Mouse (Mus musculus) midbrain, embryonic 15.5 days (tissue): ENCODE results near the gene Phc2. TPM values are rescaled to one million over a fixed set of nuclear protein-coding genes. Genes with fewer than 3 reads are reported as not detected.
"Not testable (repeated sequence)": the region's sequence is repeated elsewhere in the genome, so short reads cannot be mapped to it uniquely, and the experiment has no call there.

Experiments
- ATAC-seq: fragments of 200-750 bp; cut with Nextera tagmentation; replicated peaks from 2 replicates; pipeline ENCODE4 v1.8.0; 2017; ENCODE audit warnings: moderate TSS enrichment
- H3K27ac ChIP-seq: fragments of 300-500 bp; sonication (generic); 2 replicates; pipeline ENCODE4 v1.5.1; 2015; ENCODE audit warnings: mild to moderate bottlenecking, inconsistent platforms
- H3K27me3 ChIP-seq: fragments of 300-500 bp; sonication (generic); replicated peaks from 2 replicates; pipeline ENCODE4 v1.6.1; 2015; ENCODE audit warnings: inconsistent platforms
- H3K36me3 ChIP-seq: fragments of 300-500 bp; sonication (generic); replicated peaks from 2 replicates; pipeline ENCODE4 v1.6.1; 2015; ENCODE audit warnings: inconsistent platforms
- H3K4me1 ChIP-seq: fragments of 300-500 bp; sonication (generic); 2 replicates; pipeline ENCODE4 v1.6.1; 2015; ENCODE audit warnings: inconsistent platforms
- H3K4me2 ChIP-seq: fragments of 300-500 bp; sonication (generic); 2 replicates; pipeline ENCODE4 v1.6.1; 2015; ENCODE audit warnings: inconsistent platforms, mild to moderate bottlenecking, moderate library complexity
- H3K4me3 ChIP-seq: fragments of 300-500 bp; sonication (generic); 2 replicates; pipeline ENCODE4 v1.5.1; 2015; ENCODE audit warnings: mild to moderate bottlenecking, inconsistent platforms
- H3K9ac ChIP-seq: fragments of 300-500 bp; sonication (generic); 2 replicates; pipeline ENCODE4 v1.6.1; 2015; ENCODE audit warnings: mild to moderate bottlenecking, inconsistent platforms
- H3K9me3 ChIP-seq: fragments of 300-500 bp; sonication (generic); 2 replicates; pipeline ENCODE4 v1.6.1; 2016; ENCODE audit warnings: inconsistent platforms
- WGBS: fragments of 180-500 bp; shearing (Covaris S2); methylation state at CpG from one replicate; pipeline ENCODE4 v1.1.7; 2015; ENCODE audit warnings: mixed read lengths; 5-methylcytosine and 5-hydroxymethylcytosine counted together
- polyA plus RNA-seq: library from polyadenylated mRNA; unstranded; fragments of >200 nt; fragmentation: Nextera tagmentation; extraction: Ambion mirVana; gene quantifications from 2 replicates; pipeline ENCODE4 v1.2.1, GENCODE M21; 2015

Gene Phc2
- polyA plus RNA-seq = 70.0 and 72.2 TPM in 2 replicates

GRCm38 (mm10) chr4:128654505-128655381 is at the start of gene Phc2:
Phc2 (plus strand) TSS chr4:128654702.
- Histone ChIP-seq H3K9ac (peak within 1 kb of the TSS; percentile 66), H3K4me2 (peak within 1 kb of the TSS; percentile 72), H3K36me3 (no peaks in the 10 kb centered on the region), H3K27ac (peak within 1 kb of the TSS; percentile 80), H3K4me3 (peak within 1 kb of the TSS; percentile 60), H3K4me1 (peaks cover 26% of the 10 kb centered on the region), H3K27me3 (no peaks in the 10 kb centered on the region), H3K9me3 (no peaks in the 10 kb centered on the region)
- under 1% methylated on average over 69 of the region's 85 CpGs for WGBS
- ATAC-seq = peak; percentile 97

- no peak for ATAC-seq
- no peak overlapping the region for H3K4me2 ChIP-seq
- no peak overlapping the region for H3K4me3 ChIP-seq
- H3K27ac ChIP-seq = no peak overlapping the region
- peaks cover 21% of the 10 kb centered on the region for H3K4me1 ChIP-seq
- peaks cover 23% of the 10 kb centered on the region; the same call in 1 of the 2 replicates for H3K36me3 ChIP-seq
- H3K9me3 ChIP-seq = no peaks in the 10 kb centered on the region
- no peaks in the 10 kb centered on the region for H3K27me3 ChIP-seq
- WGBS = 96% methylated on average over 7 of the region's 7 CpGs
- H3K9ac ChIP-seq = no peak overlapping the region
These were observed 47.9 kb upstream of the Phc2 start for GRCm38 (mm10) chr4:128606586-128606985.

GRCm38 (mm10) chr4:128607661-128608060 is 46.8 kb upstream of the Phc2 start:
- Histone ChIP-seq H3K27me3 (no peaks in the 10 kb centered on the region), H3K9ac (no peak overlapping the region), H3K4me3 (no peak overlapping the region), H3K9me3 (no peaks in the 10 kb centered on the region), H3K36me3 (peaks cover 17% of the 10 kb centered on the region; the same call in 1 of the 2 replicates), H3K27ac (no peak overlapping the region), H3K4me2 (no peak overlapping the region), H3K4me1 (peaks cover 21% of the 10 kb centered on the region)
- ATAC-seq = no peak
- WGBS = 78% methylated on average over 11 of the region's 11 CpGs

GRCm38 (mm10) chr4:128609276-128609924 is 45.1 kb upstream of the Phc2 start:
- Histone ChIP-seq H3K9ac (peak overlapping the region; percentile 61), H3K4me2 (peak overlapping the region; percentile 68), H3K36me3 (0 out of 2 replicates have a peak, but pooled peaks cover 1% of the 10 kb centered on the region), H3K27ac (peak overlapping the region; percentile 63), H3K27me3 (no peaks in the 10 kb centered on the region), H3K4me1 (peaks cover 21% of the 10 kb centered on the region), H3K9me3 (no peaks in the 10 kb centered on the region), H3K4me3 (peak overlapping the region; percentile 64)
- no peak for ATAC-seq
- WGBS = 10% methylated on average over 26 of the region's 27 CpGs

- H3K9me3 ChIP-seq = no peaks in the 10 kb centered on the region
- H3K36me3 ChIP-seq = no peaks in the 10 kb centered on the region
- peaks cover 21% of the 10 kb centered on the region for H3K4me1 ChIP-seq
- no peaks in the 10 kb centered on the region for H3K27me3 ChIP-seq
- peak within 1 kb of the TSS; percentile 61 for H3K9ac ChIP-seq
- peak within 1 kb of the TSS; percentile 68 for H3K4me2 ChIP-seq
- ATAC-seq = peak; percentile 98
- H3K4me3 ChIP-seq = peak within 1 kb of the TSS; percentile 64
- peak within 1 kb of the TSS; percentile 63 for H3K27ac ChIP-seq
- WGBS = under 1% methylated on average over 24 of the region's 24 CpGs
These were observed 44.5 kb upstream of the Phc2 start, which contains the start of gene Zscan20 for GRCm38 (mm10) chr4:128609925-128610402. Zscan20 (minus strand) TSS chr4:128610098.

GRCm38 (mm10) chr4:128610706-128611105 is 43.8 kb upstream of the Phc2 start:
- 17% methylated on average over 10 of the region's 10 CpGs for WGBS
- Histone ChIP-seq H3K9me3 (no peaks in the 10 kb centered on the region), H3K36me3 (no peaks in the 10 kb centered on the region), H3K4me1 (peaks cover 21% of the 10 kb centered on the region), H3K27me3 (no peaks in the 10 kb centered on the region), H3K4me2 (peak overlapping the region; percentile 68), H3K4me3 (peak overlapping the region; percentile 64), H3K9ac (no peak overlapping the region), H3K27ac (no peak overlapping the region)
- ATAC-seq = 0 out of 2 replicates have a peak, but pooled peaks have one; percentile 1

- not testable (repeated sequence) for H3K36me3 ChIP-seq, ATAC-seq, H3K27ac ChIP-seq, H3K9me3 ChIP-seq, H3K4me3 ChIP-seq, H3K4me2 ChIP-seq, H3K9ac ChIP-seq, H3K27me3 ChIP-seq
- H3K4me1 ChIP-seq = peaks cover 21% of the 10 kb centered on the region
- 82% methylated on average over 3 of the region's 3 CpGs for WGBS
These were observed 42.8 kb upstream of the Phc2 start for GRCm38 (mm10) chr4:128611726-128612125.

GRCm38 (mm10) chr4:128613326-128613725 is 41.2 kb upstream of the Phc2 start:
- WGBS = 14% methylated on average over 8 of the region's 8 CpGs
- no peaks in the 10 kb centered on the region for H3K27me3 ChIP-seq
- ATAC-seq = no peak
- H3K36me3 ChIP-seq = no peaks in the 10 kb centered on the region
- H3K9ac ChIP-seq = no peak overlapping the region
- peaks cover 18% of the 10 kb centered on the region for H3K4me1 ChIP-seq
- no peak overlapping the region for H3K4me2 ChIP-seq
- no peaks in the 10 kb centered on the region for H3K9me3 ChIP-seq
- H3K27ac ChIP-seq = 0 out of 2 replicates have a peak overlapping the region, but pooled peaks have one; percentile 39
- H3K4me3 ChIP-seq = no peak overlapping the region

- WGBS = 83% methylated on average over 14 of the region's 14 CpGs
- Histone ChIP-seq H3K4me3 (no peak overlapping the region), H3K27ac (no peak overlapping the region), H3K4me2 (no peak overlapping the region), H3K27me3 (no peaks in the 10 kb centered on the region), H3K9me3 (no peaks in the 10 kb centered on the region), H3K36me3 (no peaks in the 10 kb centered on the region), H3K4me1 (peaks cover 2% of the 10 kb centered on the region), H3K9ac (no peak overlapping the region)
- ATAC-seq = no peak
These were observed 38.7 kb upstream of the Phc2 start for GRCm38 (mm10) chr4:128615761-128616160.

- H3K9me3 ChIP-seq = no peaks in the 10 kb centered on the region
- 72% methylated on average over 17 of the region's 17 CpGs for WGBS
These were observed 37.0 kb upstream of the Phc2 start for GRCm38 (mm10) chr4:128617363-128618120.

GRCm38 (mm10) chr4:128618246-128618911 is 36.1 kb upstream of the Phc2 start, which contains the start of gene Tlr12:
Tlr12 (minus strand) TSS chr4:128618619.
- WGBS = 73% methylated on average over 15 of the region's 15 CpGs
- H3K9ac ChIP-seq = no peak within 1 kb of the TSS
- no peak for ATAC-seq
- no peak within 1 kb of the TSS for H3K4me3 ChIP-seq
- no peak within 1 kb of the TSS for H3K27ac ChIP-seq
- no peaks in the 10 kb centered on the region for H3K9me3 ChIP-seq
- H3K36me3 ChIP-seq = no peaks in the 10 kb centered on the region
- H3K4me1 ChIP-seq = no peaks in the 10 kb centered on the region; the same call in 1 of the 2 replicates
- no peak within 1 kb of the TSS for H3K4me2 ChIP-seq
- no peaks in the 10 kb centered on the region for H3K27me3 ChIP-seq

More at GRCm38 (mm10) chr4:128617363-128618120, 37.0 kb upstream of the Phc2 start:
- H3K4me2 ChIP-seq = no peak overlapping the region
- no peak overlapping the region for H3K27ac ChIP-seq
- no peaks in the 10 kb centered on the region for H3K36me3 ChIP-seq
- H3K27me3 ChIP-seq = no peaks in the 10 kb centered on the region
- H3K9ac ChIP-seq = no peak overlapping the region
- no peak overlapping the region for H3K4me3 ChIP-seq
- no peak for ATAC-seq
- no peaks in the 10 kb centered on the region; the same call in 1 of the 2 replicates for H3K4me1 ChIP-seq
